Mouse (Mus musculus): ENCODE measurements at regions not wholly inside any gene's neighbourhood (a gene's known extent, or its start where the extent isn't known, plus 50 kb on each side); places are given as distances from the start of the nearest gene placed in this dataset.

GRCm38 (mm10) chr13:101995529-101995928 lies 227.5 kb upstream of the Pik3r1 start:
- TF ChIP-seq CTCF (conservative IDR thresholded peaks at IDR 0.05; ENCODE audit: insufficient read depth, insufficient read length, low read depth, low read length) (no peak), POLR2A (IDR thresholded peaks at IDR 0.05; ENCODE audit: low read depth, low read length) (no peak)
